Mouse (Mus musculus): ENCODE results near the gene Gm16253. TPM values are rescaled to one million over a fixed set of nuclear protein-coding genes. Genes with fewer than 3 reads are reported as not detected.

The Gm16253 gene
- total RNA-seq, 1 experiment from 2014 or later: not detected

GRCm38 (mm10) chr3:96566661-96567450 lies 9.9 kb upstream of the Gm16253 start:
- ATAC-seq (replicated peaks in 1 of 2; ENCODE audit: insufficient read depth in 1 of 2, low FRiP score in 2 of 2, low TSS enrichment in 1 of 2, low read depth in 1 of 2, poor library complexity in 2 of 2, severe bottlenecking in 2 of 2): no peak

GRCm38 (mm10) chr3:96568605-96569004 lies 8.2 kb upstream of the Gm16253 start:
- no peak for ATAC-seq (replicated peaks in 1 of 2; ENCODE audit: insufficient read depth in 1 of 2, low FRiP score in 2 of 2, low TSS enrichment in 1 of 2, low read depth in 1 of 2, poor library complexity in 2 of 2, severe bottlenecking in 2 of 2)

- no peak for ATAC-seq (replicated peaks in 1 of 2; ENCODE audit: insufficient read depth in 1 of 2, low FRiP score in 2 of 2, low TSS enrichment in 1 of 2, low read depth in 1 of 2, poor library complexity in 2 of 2, severe bottlenecking in 2 of 2)
These were observed 7.3 kb upstream of the Gm16253 start for GRCm38 (mm10) chr3:96569506-96569905.

GRCm38 (mm10) chr3:96569966-96570605 lies 6.7 kb upstream of the Gm16253 start:
- ATAC-seq (replicated peaks in 1 of 2; ENCODE audit: insufficient read depth in 1 of 2, low FRiP score in 2 of 2, low TSS enrichment in 1 of 2, low read depth in 1 of 2, poor library complexity in 2 of 2, severe bottlenecking in 2 of 2): no peak

GRCm38 (mm10) chr3:96570643-96571042 lies 6.1 kb upstream of the Gm16253 start:
- ATAC-seq (replicated peaks in 1 of 2; ENCODE audit: insufficient read depth in 1 of 2, low FRiP score in 2 of 2, low TSS enrichment in 1 of 2, low read depth in 1 of 2, poor library complexity in 2 of 2, severe bottlenecking in 2 of 2): no peak

- no peak for ATAC-seq (replicated peaks in 1 of 2; ENCODE audit: insufficient read depth in 1 of 2, low FRiP score in 2 of 2, low TSS enrichment in 1 of 2, low read depth in 1 of 2, poor library complexity in 2 of 2, severe bottlenecking in 2 of 2)
These were observed 5.4 kb upstream of the Gm16253 start for GRCm38 (mm10) chr3:96571336-96571735.

GRCm38 (mm10) chr3:96571896-96572698 lies 4.7 kb upstream of the Gm16253 start:
- peak; percentile 23 to 26; a peak in 2 of 4 replicates for ATAC-seq (replicated peaks in 1 of 2; ENCODE audit: insufficient read depth in 1 of 2, low FRiP score in 2 of 2, low TSS enrichment in 1 of 2, low read depth in 1 of 2, poor library complexity in 2 of 2, severe bottlenecking in 2 of 2)

- ATAC-seq (replicated peaks in 1 of 2; ENCODE audit: insufficient read depth in 1 of 2, low FRiP score in 2 of 2, low TSS enrichment in 1 of 2, low read depth in 1 of 2, poor library complexity in 2 of 2, severe bottlenecking in 2 of 2): no peak
These were observed 2.9 kb upstream of the Gm16253 start for GRCm38 (mm10) chr3:96573611-96574511.

- no peak for ATAC-seq (replicated peaks in 1 of 2; ENCODE audit: insufficient read depth in 1 of 2, low FRiP score in 2 of 2, low TSS enrichment in 1 of 2, low read depth in 1 of 2, poor library complexity in 2 of 2, severe bottlenecking in 2 of 2)
These were observed 1.4 kb upstream of the Gm16253 start for GRCm38 (mm10) chr3:96575272-96575984.

GRCm38 (mm10) chr3:96576005-96576658 lies 652 bp upstream of the Gm16253 start:
- no peak; a peak in 1 of 4 replicates for ATAC-seq (replicated peaks in 1 of 2; ENCODE audit: insufficient read depth in 1 of 2, low FRiP score in 2 of 2, low TSS enrichment in 1 of 2, low read depth in 1 of 2, poor library complexity in 2 of 2, severe bottlenecking in 2 of 2)

- no peak for ATAC-seq (replicated peaks in 1 of 2; ENCODE audit: insufficient read depth in 1 of 2, low FRiP score in 2 of 2, low TSS enrichment in 1 of 2, low read depth in 1 of 2, poor library complexity in 2 of 2, severe bottlenecking in 2 of 2)
These were observed 782 bp downstream of the Gm16253 start for GRCm38 (mm10) chr3:96577566-96577965.

- ATAC-seq (replicated peaks in 1 of 2; ENCODE audit: insufficient read depth in 1 of 2, low FRiP score in 2 of 2, low TSS enrichment in 1 of 2, low read depth in 1 of 2, poor library complexity in 2 of 2, severe bottlenecking in 2 of 2): no peak
These were observed 1.9 kb downstream of the Gm16253 start for GRCm38 (mm10) chr3:96578561-96579238.

GRCm38 (mm10) chr3:96579239-96579750 lies 2.5 kb downstream of the Gm16253 start:
- no peak for ATAC-seq (replicated peaks in 1 of 2; ENCODE audit: insufficient read depth in 1 of 2, low FRiP score in 2 of 2, low TSS enrichment in 1 of 2, low read depth in 1 of 2, poor library complexity in 2 of 2, severe bottlenecking in 2 of 2)

GRCm38 (mm10) chr3:96579885-96580454 lies 3.2 kb downstream of the Gm16253 start:
- peak; percentile 83 to 84 for ATAC-seq (replicated peaks in 1 of 2; ENCODE audit: insufficient read depth in 1 of 2, low FRiP score in 2 of 2, low TSS enrichment in 1 of 2, low read depth in 1 of 2, poor library complexity in 2 of 2, severe bottlenecking in 2 of 2)

GRCm38 (mm10) chr3:96581141-96581540 lies 4.4 kb downstream of the Gm16253 start:
- ATAC-seq (replicated peaks in 1 of 2; ENCODE audit: insufficient read depth in 1 of 2, low FRiP score in 2 of 2, low TSS enrichment in 1 of 2, low read depth in 1 of 2, poor library complexity in 2 of 2, severe bottlenecking in 2 of 2): no peak
